Mouse (Mus musculus): ENCODE measurements around the gene Gm10073. TPM values are rescaled to one million over a fixed set of nuclear protein-coding genes. Genes with fewer than 3 reads are reported as not detected.

Gm10073 gene
- polyA plus RNA-seq (2021; fragmentation: Nextera tagmentation) = 11.2 and 11.4 TPM in 2 replicates
- long read RNA-seq, experiment 1 = 0 reads
- long read RNA-seq, experiment 2, transcript Gm10073-201 (1 exons, 496 nt) = major isoform, 11 of 11 reads
- long read RNA-seq, experiment 2, partial matches to known transcripts = 0 of 11 reads
- long read RNA-seq, experiment 2, other reads (novel, unspliced or antisense) = 0 of 11 reads

GRCm38 (mm10) chr8:106573168-106573567, at the start of gene Gm10073:
Gm10073 (minus strand) TSS chr8:106573461.

GRCm38 (mm10) chr8:106603131-106603819, 30.0 kb upstream of the Gm10073 start, which contains the start of gene Cdh1:
Cdh1 (plus strand) TSS chr8:106603351.

Other genes starting within 250 kb of the Gm10073 start
- gene Smpd3, start 235.5 kb downstream of the Gm10073 start, polyA plus RNA-seq (2021; fragmentation: Nextera tagmentation) = 18.9 and 27.1 TPM in 2 replicates
- 6.0 and 6.8 TPM in 2 replicates for gene Zfp90, start 158.1 kb downstream of the Gm10073 start, polyA plus RNA-seq (2021; fragmentation: Nextera tagmentation)
- gene 6030452D12Rik, start 72.9 kb downstream of the Gm10073 start, polyA plus RNA-seq (2021; fragmentation: Nextera tagmentation) = not detected in 2 replicates
- gene Cdh3, start 62.6 kb downstream of the Gm10073 start, polyA plus RNA-seq (2021; fragmentation: Nextera tagmentation) = 0.09 TPM in 1 of 2 replicates, not detected in the other
- 0.44 and 0.51 TPM in 2 replicates for gene Cdh1, start 29.9 kb upstream of the Gm10073 start, polyA plus RNA-seq (2021; fragmentation: Nextera tagmentation)
- 1.4 and 1.7 TPM in 2 replicates for gene Tango6, start 109.6 kb upstream of the Gm10073 start, polyA plus RNA-seq (2021; fragmentation: Nextera tagmentation)

Data from left cerebral cortex, adult 6 months (tissue).